Mouse (Mus musculus) limb, embryonic 10.5 days (tissue): ENCODE data around the gene Etnk1. TPM values are rescaled to one million over a fixed set of nuclear protein-coding genes. Genes with fewer than 3 reads are reported as not detected.

ENCODE experiments used
- DNase-seq: peaks from one replicate; pipeline ENCODE4 v3.0.0-alpha.2; 2017; ENCODE audit warnings: low spot score
- H3K27ac ChIP-seq: fragments of 300-500 bp; sonication (generic); 2 replicates; pipeline ENCODE4 v1.5.1; 2016; ENCODE audit warnings: mild to moderate bottlenecking
- H3K27me3 ChIP-seq: fragments of 300-500 bp; sonication (generic); 2 replicates; pipeline ENCODE4 v1.6.1; 2016; ENCODE audit warnings: low read depth, mild to moderate bottlenecking; ENCODE audit not compliant: poor library complexity, severe bottlenecking
- H3K36me3 ChIP-seq: fragments of 300-500 bp; sonication (generic); 2 replicates; pipeline ENCODE4 v1.6.1; 2016; ENCODE audit warnings: mild to moderate bottlenecking, moderate library complexity
- H3K4me1 ChIP-seq: fragments of 300-500 bp; sonication (generic); 2 replicates; pipeline ENCODE4 v1.6.1; 2016
- H3K4me3 ChIP-seq: fragments of 300-500 bp; sonication (generic); 2 replicates; pipeline ENCODE4 v1.5.1; 2016; ENCODE audit warnings: mild to moderate bottlenecking, moderate library complexity
- H3K9me3 ChIP-seq: fragments of 300-500 bp; sonication (generic); replicated peaks from 2 replicates; pipeline ENCODE4 v1.6.1; 2016; ENCODE audit warnings: mild to moderate bottlenecking
- WGBS: fragments of 180-500 bp; shearing (Covaris S2); methylation state at CpG from one replicate; pipeline ENCODE4 v1.1.7; 2016; 5-methylcytosine and 5-hydroxymethylcytosine counted together
- polyA plus RNA-seq: library from polyadenylated mRNA; unstranded; fragments of >200 nt; fragmentation: Nextera tagmentation; extraction: Ambion mirVana; gene quantifications from 2 replicates; pipeline ENCODE4 v1.2.1, GENCODE M21; 2016

Gene Etnk1
- polyA plus RNA-seq, 1 experiment from 2014 or later = 21.2 TPM

GRCm38 (mm10) chr6:143257921-143258320 lies 90.9 kb downstream of the Etnk1 start:
- no peak overlapping the region for H3K27ac ChIP-seq
- no peaks in the 10 kb centered on the region for H3K36me3 ChIP-seq
- H3K4me3 ChIP-seq = no peak overlapping the region
- no peaks in the 10 kb centered on the region for H3K27me3 ChIP-seq
- peaks cover 33% of the 10 kb centered on the region for H3K4me1 ChIP-seq
- WGBS = 85% methylated on average over 4 of the region's 4 CpGs
- no peaks in the 10 kb centered on the region for H3K9me3 ChIP-seq
- no peak for DNase-seq

- no peaks in the 10 kb centered on the region for H3K9me3 ChIP-seq
- H3K27ac ChIP-seq = peak overlapping the region; percentile 71
- 72% methylated on average over 17 of the region's 17 CpGs for WGBS
- peaks cover 33% of the 10 kb centered on the region for H3K4me1 ChIP-seq
- no peaks in the 10 kb centered on the region for H3K36me3 ChIP-seq
- no peak overlapping the region for H3K4me3 ChIP-seq
- peak; percentile 34 for DNase-seq
- H3K27me3 ChIP-seq = no peaks in the 10 kb centered on the region
Measured at GRCm38 (mm10) chr6:143259169-143259629, 92.2 kb downstream of the Etnk1 start.

- H3K27me3 ChIP-seq = no peaks in the 10 kb centered on the region
- no peaks in the 10 kb centered on the region for H3K36me3 ChIP-seq
- peaks cover 33% of the 10 kb centered on the region for H3K4me1 ChIP-seq
- 49% methylated on average over 18 of the region's 18 CpGs for WGBS
- peak; percentile 49 for DNase-seq
- peak overlapping the region; percentile 69 for H3K27ac ChIP-seq
- H3K4me3 ChIP-seq = peak overlapping the region; percentile 18; the same call in 1 of the 2 replicates
- no peaks in the 10 kb centered on the region for H3K9me3 ChIP-seq
Measured at GRCm38 (mm10) chr6:143259870-143260559, 93.0 kb downstream of the Etnk1 start.

DNA sequence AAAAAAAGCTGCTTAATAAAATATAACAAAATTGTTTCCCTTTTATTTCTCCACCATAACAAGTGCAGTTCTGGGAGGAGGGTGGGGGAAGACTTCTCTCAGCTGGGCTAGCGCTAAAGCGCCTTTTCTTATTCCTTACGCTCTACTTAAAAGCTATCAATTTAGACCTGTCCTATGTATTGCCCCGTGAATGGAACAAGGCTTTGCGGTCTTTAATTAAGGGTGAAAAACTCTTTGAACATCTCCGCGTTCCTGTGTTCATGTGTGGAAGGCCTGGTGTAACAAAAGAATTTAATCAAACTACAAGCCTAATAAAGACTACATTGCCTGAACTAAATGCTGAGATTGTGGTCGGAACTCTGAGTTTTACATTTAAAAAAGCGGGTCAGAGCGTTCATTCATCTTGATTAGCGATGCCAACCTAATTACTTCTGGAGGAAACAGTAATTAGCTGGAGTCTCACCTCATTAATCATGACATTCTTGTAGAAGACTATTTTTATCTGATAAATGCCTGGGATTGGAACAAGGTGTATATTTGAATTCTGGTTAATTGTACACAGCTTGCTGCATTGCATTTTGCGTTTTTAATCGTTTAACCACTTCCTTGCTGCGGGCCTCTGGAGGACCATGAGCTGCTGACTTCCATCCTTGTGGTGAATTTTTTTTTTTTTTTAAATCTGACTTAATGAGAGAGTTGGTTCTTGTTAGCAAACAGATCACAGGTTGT lies 93.7 kb downstream of the Etnk1 start:
- DNase-seq = no peak
- 31% methylated on average over 14 of the region's 14 CpGs for WGBS
- H3K27ac ChIP-seq = peak overlapping the region; percentile 69
- no peaks in the 10 kb centered on the region for H3K27me3 ChIP-seq
- H3K4me1 ChIP-seq = peaks cover 33% of the 10 kb centered on the region
- no peaks in the 10 kb centered on the region for H3K9me3 ChIP-seq
- peak overlapping the region; percentile 18 for H3K4me3 ChIP-seq
- H3K36me3 ChIP-seq = no peaks in the 10 kb centered on the region

GRCm38 (mm10) chr6:143261289-143261665 lies 94.3 kb downstream of the Etnk1 start:
- peak overlapping the region; percentile 68 for H3K27ac ChIP-seq
- no peaks in the 10 kb centered on the region for H3K9me3 ChIP-seq
- no peaks in the 10 kb centered on the region for H3K36me3 ChIP-seq
- DNase-seq = peak; percentile 45
- no peaks in the 10 kb centered on the region for H3K27me3 ChIP-seq
- peaks cover 33% of the 10 kb centered on the region for H3K4me1 ChIP-seq
- 0 out of 2 replicates have a peak overlapping the region, but pooled peaks have one; percentile 18 for H3K4me3 ChIP-seq
- 49% methylated on average over 8 of the region's 8 CpGs for WGBS

- no peaks in the 10 kb centered on the region for H3K27me3 ChIP-seq
- no peak overlapping the region for H3K4me3 ChIP-seq
- H3K4me1 ChIP-seq = peaks cover 16% of the 10 kb centered on the region
- H3K9me3 ChIP-seq = no peaks in the 10 kb centered on the region
- H3K27ac ChIP-seq = no peak overlapping the region
- WGBS = 92% methylated on average over 10 of the region's 10 CpGs
- no peaks in the 10 kb centered on the region for H3K36me3 ChIP-seq
- DNase-seq = no peak
Measured at GRCm38 (mm10) chr6:143265482-143265881, 98.5 kb downstream of the Etnk1 start.

- Histone ChIP-seq H3K4me3 (no peak overlapping the region), H3K36me3 (no peaks in the 10 kb centered on the region), H3K4me1 (no peaks in the 10 kb centered on the region), H3K27me3 (no peaks in the 10 kb centered on the region), H3K27ac (no peak overlapping the region), H3K9me3 (no peaks in the 10 kb centered on the region)
- 50% methylated on average over 3 of the region's 3 CpGs for WGBS
- no peak for DNase-seq
Measured at GRCm38 (mm10) chr6:143279222-143279621, 112.2 kb downstream of the Etnk1 start.

Other genes with a start within 250 kb of the Etnk1 start
- gene St8sia1, start 202.8 kb upstream of the Etnk1 start, polyA plus RNA-seq = 0.73 and 0.91 TPM in 2 replicates
- 45.3 and 46.1 TPM in 2 replicates for gene C2cd5, start 67.1 kb upstream of the Etnk1 start, polyA plus RNA-seq